Mouse (Mus musculus): ENCODE measurements around the gene 1700019N19Rik. TPM values are rescaled to one million over a fixed set of nuclear protein-coding genes. Genes with fewer than 3 reads are reported as not detected.

The 1700019N19Rik gene
- polyA plus RNA-seq, 1 experiment, result not detected

DNA sequence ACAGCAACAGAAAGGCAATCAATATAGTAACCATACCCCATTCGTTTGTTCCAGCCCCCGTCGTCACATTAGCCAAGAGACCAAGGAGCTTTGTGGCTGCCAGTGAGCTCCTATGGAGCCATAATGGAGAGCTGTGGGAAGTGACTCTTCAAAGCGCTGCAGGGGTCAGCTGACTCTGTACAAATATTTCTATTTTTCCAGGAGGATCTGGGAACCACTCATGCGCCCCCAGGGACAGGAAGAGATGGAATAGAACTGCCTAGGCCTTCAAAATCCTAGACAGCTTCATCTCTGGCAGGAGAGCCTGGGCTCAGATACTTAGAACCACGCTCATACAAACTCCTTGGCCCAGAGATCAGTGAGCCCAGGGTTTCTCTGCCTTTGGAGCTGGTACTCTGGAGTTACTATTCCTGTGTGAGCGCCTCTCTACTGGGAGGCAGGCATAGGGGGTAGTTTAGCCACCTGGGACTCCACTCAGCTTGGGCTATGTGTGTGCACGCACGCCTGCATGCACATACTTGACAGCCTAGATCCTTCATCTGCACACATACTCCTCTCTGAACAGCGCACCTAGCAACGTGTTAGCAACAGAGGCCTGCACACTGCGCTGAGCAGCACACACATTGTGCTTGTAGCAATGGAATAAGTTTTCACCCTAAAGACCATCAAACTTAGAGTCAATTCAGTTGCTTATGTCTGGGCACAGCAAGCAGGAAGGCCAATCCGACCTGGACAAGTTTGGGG, 21.1 kb upstream of the 1700019N19Rik start:
- WGBS, result 89% methylated on average over 13 of the region's 13 CpGs

DNA sequence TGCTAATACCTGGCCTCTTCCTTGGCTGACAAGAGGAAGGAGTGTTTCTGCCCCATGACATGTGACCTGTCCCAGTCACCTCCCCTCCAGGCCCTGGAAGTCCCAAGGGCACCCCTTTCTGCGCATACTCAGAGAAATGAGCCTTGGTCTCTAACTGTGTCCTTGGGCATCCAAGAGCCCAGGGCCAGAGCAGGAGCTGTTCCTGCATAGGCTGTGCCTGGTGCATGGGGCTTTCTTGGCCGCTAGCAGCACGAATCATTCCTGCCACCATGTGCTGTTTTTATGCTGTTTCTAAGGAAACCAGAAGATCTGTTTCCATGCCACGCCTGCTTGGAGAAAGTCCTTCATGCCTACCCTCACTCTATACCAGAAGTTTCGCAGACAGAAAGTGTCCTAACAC, 16.3 kb upstream of the 1700019N19Rik start:
- 62% methylated on average over 5 of the region's 5 CpGs for WGBS
- DNase-seq (ENCODE audit: low read depth, low spot score), result no peak

More for the DNA sequence above, 21.1 kb upstream of the 1700019N19Rik start:
- DNase-seq (ENCODE audit: low read depth, low spot score), result no peak

DNA sequence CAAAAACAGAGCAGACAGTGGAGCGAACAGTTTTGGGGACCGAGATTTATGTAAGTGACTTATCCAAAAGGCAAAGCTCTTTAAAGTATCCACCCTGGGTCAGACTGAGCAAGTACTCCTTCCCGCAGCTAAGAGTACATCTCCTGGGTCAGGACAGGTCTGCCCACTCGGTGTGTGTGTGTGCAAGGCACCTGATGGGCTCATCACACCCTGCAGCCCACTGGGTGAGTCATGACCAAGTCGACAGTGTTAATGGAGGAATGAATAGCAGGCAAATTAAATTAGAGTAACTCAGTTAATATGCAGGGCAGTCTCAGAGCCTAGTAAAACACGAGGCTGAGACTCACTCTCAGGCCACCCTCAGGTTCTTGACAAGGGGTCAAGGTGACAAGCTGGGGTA, 14.6 kb upstream of the 1700019N19Rik start:
- DNase-seq (ENCODE audit: low read depth, low spot score), result no peak
- 74% methylated on average over 6 of the region's 6 CpGs for WGBS

DNA sequence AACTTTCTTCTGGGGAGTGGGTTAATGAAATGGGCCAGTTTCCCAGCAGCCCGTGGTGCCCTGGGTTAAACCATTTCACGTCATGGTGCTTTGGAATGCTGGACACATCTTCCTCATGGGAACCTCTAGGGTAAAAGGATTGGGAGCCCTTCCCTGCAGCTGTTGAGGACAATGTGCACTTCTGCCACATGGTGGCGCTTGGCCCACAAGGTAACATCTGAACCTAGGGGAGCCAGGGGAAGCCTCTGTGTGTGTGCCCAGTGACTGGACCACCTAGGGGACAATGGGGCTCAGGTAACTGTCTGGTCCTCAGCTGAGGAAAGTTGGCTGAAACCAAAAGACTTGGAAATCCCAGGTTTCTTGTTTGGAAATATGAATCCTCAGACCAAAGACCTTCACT, 12.1 kb upstream of the 1700019N19Rik start:
- WGBS, result under 1% methylated on average over 3 of the region's 3 CpGs
- peak; percentile 31 for DNase-seq (ENCODE audit: low read depth, low spot score)

DNA sequence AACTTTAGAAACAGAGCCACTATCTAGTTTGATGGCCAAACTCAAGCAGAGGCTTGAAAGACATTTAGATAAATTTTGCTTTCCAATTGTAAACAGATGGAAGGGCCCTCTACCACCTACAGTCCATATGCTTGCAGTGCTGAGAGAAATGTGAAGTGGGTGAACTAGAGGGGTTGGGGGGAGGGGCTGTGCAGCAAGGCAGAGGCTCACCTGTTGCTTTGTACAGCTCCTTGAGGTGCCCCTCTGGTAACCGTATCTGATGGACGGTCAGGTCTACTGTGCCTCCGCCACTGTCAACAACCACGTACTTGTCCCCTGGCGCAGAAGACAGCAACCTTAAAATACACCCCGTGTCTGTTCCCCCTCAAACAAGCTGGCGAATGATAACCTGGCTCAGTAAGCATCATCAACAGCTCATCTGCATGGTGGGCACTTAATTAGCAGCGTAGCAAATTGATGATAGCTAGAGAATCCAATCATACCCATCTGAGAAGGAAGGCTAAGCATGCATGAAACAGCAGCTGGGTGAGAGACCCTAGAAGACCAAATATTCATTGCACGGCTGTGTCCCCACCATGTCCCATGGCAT, 11.0 kb upstream of the 1700019N19Rik start:
- DNase-seq (ENCODE audit: low read depth, low spot score), result no peak
- 91% methylated on average over 9 of the region's 9 CpGs for WGBS

DNA sequence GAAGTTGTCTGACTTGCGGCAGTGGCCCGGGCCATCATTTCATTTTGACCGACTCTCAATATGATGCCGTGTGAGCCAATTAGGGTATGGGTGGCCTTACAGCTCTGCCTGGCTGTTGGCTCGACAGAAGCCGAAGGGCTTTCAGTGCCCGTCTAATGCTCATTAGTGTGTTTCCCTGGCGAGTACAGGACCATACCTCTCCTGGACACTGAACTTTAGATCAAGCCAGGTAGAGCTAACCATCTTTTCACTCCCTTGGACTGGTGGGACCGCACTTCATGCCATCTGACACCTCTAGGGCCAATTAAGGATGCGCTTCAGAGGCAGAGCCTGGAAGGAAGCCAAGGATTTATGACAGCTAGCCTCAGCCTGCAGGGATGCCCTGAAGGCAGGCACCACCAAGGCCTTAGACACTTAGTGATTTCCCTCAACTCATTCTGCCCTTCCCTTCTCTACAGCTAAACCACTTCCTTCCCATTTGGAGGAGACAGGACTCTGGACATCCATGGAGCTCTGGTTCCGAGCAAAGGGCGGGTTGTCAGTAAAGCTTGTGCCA, 931 bp upstream of the 1700019N19Rik start:
- WGBS, result 48% methylated on average over 12 of the region's 12 CpGs
- no peak for DNase-seq (ENCODE audit: low read depth, low spot score)

DNA sequence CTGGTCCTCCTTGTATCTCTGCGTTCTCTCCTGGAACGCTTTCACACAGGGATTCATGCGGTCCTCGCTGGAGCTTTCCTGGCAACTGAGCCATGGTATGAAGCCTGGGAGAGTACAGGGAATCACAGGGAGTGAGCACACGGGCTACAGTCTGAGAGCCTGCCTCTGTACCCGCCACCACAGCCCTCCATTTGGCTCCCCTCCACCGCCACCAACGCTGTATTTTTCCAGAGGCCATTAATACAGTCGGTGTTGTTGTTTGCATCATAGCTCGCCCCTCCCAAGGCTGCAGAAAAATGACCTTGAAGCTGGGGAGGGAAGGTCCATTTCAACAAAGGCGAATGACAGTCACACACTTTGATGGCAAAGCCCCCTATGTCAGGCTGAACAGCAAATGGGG, 5.1 kb downstream of the 1700019N19Rik start:
- WGBS, result 65% methylated on average over 11 of the region's 11 CpGs
- no peak for DNase-seq (ENCODE audit: low read depth, low spot score)

DNA sequence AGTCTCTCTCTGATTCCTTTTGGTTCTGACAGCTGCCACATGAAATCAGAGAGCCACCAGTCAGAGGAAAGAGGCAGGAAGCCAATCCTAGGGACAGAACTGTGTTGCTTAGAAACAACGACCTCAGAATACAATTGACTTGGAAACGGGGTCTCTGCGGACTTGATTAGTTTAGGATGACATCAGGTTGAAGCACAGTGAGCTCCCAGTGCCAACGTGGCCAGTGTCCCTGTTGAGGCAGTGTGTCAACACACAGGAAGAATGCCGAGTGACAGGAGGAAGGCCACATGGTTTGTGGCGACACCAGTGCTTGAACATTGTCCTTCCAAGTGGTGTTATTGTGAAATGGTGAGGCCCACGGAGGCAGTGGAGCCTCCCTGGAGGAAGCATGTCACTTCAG, 10.3 kb downstream of the 1700019N19Rik start:
- DNase-seq (ENCODE audit: low read depth, low spot score), result no peak
- WGBS, result 43% methylated on average over 7 of the region's 7 CpGs

DNA sequence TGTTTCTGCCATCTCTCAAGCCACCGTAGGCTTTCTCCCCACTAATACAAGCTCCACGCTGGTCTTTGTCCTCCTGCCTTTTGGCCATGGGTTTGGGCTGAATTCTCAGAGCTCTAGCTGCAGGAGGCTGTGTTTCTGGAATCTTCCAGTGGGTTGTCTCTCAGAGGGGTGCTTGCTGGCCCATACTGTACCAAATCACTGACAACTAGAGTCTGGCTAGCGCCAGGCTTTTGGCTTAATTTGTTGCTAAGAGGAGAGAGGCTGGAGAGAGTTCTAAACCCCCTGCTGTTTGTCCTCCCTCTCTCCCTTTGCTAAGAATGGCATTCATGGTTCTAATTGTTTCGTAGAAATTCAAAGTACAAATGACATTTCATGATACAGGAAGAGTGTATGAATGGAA, 12.7 kb downstream of the 1700019N19Rik start:
- WGBS, result 70% methylated on average over 4 of the region's 4 CpGs
- DNase-seq (ENCODE audit: low read depth, low spot score), result no peak

DNA sequence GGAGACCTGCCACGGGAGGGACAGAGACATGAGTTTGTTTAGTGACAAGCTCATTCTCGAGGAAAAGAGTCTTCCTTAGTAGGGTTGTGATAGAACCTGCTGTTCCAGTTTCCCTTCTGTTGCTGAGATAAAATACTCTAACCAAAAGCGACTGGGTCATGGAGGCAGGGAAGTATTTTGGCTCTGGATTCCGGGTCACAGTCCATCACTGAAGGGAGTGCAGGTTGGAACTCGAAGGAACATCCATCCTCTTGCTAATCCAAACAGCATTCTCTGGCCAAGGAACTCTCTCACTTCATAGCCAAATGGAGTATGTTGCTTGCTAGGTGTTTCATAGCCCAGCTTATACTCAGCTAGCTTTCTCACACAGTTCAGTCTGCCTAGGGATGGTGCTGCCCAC, 17.8 kb downstream of the 1700019N19Rik start:
- no peak for DNase-seq (ENCODE audit: low read depth, low spot score)
- 32% methylated on average over 5 of the region's 5 CpGs for WGBS

DNA sequence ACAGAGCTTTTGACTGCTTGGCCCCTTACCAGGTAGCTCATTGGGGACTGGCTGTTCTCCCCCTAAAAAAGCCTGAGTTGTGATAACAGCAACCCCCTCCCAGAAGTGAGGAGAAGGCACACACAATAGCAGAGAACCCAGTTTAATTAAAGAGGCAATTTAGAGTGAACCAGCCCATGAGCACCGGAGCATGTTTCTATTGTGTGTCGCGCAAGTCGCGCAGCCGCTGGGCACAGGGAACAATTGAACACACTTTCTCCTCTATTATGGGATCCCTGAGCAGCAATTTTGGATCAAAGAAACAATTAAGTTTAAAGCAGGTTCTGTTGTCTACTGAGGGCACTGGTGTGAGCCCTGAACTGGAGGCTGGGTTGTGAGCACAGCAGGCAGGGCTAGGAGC, 26.9 kb downstream of the 1700019N19Rik start:
- 93% methylated on average over 6 of the region's 6 CpGs for WGBS
- DNase-seq (ENCODE audit: low read depth, low spot score), result no peak

DNA sequence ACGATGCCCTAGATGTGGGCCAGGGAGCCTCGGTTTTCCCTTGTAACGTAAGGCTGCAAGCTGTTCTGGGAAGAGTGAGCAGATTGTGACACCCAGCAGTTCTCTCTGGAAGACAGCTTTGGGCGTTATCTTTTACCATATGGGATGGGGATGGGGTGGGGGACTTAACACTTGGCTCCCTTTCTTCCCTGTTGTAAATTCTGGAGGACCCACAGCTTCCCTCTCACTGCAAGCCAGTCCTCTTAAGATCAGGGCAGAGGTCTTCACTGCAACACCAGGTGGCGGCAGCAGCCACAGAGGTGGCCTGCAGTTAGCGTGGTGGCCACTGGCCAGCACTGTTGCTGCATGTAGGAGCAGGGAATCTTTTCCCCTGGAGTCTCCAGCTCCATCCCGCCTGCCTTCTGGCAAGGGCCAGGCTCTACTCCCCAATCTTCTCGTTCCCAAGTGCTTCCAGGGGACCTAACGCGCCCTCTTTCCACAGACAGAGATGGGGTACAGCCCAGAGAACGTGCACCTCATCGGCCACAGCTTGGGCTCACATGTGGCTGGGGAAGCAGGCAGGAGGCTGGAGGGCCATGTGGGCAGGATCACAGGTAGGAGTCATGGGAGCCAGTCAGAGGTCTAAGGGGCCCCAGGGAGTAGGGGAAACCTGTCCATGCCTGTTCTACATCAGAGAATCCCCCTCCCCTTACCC, 31.3 kb downstream of the 1700019N19Rik start:
- WGBS, result 21% methylated on average over 12 of the region's 12 CpGs
- no peak for DNase-seq (ENCODE audit: low read depth, low spot score)

DNA sequence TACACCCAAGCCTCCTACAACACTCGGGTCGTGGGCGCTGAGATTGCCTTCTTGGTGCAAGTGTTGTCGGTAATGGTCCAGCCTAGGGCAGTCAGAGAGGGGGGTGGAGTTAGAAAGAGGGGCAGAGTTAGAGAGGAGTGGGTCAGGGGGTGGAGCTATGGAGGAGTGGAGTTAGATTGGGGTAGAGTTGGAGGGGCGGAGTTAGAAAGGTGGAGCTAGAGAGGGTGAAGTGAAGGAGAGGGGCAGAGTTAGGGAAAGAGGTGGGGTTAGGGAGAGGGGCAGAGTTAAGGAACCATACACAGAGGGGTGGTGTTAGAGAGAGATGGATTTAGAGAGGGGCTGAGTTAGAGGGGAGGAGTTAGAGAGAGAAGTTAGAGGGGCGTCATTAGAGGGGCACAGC, 31.9 kb downstream of the 1700019N19Rik start:
- WGBS, result 60% methylated on average over 6 of the region's 6 CpGs
- DNase-seq (ENCODE audit: low read depth, low spot score), result no peak

DNA sequence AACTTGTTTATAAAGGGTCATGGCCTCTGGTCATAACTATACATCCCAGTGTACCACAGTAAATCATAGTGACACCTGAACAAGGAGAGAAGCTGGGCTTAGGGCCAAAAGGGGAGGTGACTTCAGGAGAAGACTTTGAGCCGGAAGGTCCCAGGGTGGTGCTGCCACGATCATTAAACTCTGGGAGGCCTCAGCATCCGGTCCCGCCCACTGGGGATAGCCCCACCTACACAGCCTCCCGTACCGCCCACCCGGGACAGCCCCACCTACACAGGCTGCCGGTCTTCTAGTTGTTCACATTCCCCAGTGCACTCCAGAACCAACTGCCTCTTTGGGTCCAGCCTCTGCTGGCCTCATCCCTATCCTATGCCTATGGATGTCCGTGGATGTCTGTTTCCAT, 34.8 kb downstream of the 1700019N19Rik start, which contains the start of gene Pnliprp2:
Gene Pnliprp2, plus strand, starts transcription at position 297 of the 400 bp plus-strand sequence.
- peak; percentile 94 for DNase-seq (ENCODE audit: low read depth, low spot score)
- WGBS, result 18% methylated on average over 9 of the region's 9 CpGs

DNA sequence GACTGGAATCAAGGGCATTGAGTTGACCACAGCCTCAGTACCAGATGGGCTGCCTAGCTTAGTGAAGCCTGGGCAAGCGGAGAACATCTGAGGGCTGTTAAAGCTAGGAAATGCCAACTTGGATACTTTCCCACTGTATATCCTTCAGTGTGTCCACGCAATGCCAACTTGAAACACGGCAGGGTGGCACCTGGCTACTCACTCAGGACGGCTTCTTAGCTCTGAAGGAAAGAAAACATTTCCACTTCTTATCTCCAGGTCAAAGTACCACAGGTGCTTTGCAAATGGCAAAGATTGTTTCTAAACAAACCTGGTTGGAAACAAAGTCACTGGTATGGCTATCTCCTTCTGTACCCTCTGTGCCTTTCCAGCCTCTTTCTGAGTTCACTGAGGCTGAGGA, 35.4 kb downstream of the 1700019N19Rik start:
- peak; percentile 53 for DNase-seq (ENCODE audit: low read depth, low spot score)
- 34% methylated on average over 4 of the region's 4 CpGs for WGBS

DNA sequence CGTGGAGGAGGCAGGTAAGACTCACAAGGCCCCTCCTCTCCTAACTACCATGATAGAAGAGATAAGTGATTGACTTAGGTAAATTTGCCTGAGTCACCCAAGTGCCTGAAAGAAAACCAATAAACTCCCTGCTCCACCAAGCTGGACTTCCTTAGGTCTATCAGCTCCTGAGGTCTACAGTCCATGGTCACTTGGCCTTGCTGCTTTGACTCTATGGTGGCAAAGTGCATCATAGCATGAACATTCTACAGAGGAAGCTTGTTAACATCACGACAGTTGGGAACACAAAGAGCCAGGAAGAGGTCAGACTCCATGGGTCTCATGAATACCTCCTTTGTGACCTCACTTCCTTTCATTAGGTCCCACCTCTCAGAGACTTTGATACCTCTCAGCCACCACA, 42.8 kb downstream of the 1700019N19Rik start:
- 45% methylated on average over 2 of the region's 2 CpGs for WGBS
- no peak for DNase-seq (ENCODE audit: low read depth, low spot score)

DNA sequence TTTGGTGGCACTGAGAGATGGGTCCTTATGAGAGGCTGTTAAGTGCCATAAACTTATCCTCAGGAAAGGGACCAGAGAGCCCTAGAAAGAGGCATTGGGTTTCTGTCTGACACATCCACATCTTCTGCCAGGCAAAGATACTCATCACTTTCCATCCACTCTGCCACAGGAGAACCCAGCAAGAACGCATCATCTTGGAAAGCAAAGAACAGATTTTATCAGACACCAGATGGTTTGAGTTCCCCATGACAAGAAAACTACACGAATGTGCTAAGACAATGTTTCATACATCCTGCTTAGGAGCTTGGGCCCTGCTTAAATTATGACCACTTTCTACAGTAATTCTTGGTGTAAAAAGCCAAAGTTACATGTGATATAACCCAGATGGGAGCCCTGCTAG, 43.4 kb downstream of the 1700019N19Rik start:
- 75% methylated on average over 2 of the region's 2 CpGs for WGBS
- no peak for DNase-seq (ENCODE audit: low read depth, low spot score)

DNA sequence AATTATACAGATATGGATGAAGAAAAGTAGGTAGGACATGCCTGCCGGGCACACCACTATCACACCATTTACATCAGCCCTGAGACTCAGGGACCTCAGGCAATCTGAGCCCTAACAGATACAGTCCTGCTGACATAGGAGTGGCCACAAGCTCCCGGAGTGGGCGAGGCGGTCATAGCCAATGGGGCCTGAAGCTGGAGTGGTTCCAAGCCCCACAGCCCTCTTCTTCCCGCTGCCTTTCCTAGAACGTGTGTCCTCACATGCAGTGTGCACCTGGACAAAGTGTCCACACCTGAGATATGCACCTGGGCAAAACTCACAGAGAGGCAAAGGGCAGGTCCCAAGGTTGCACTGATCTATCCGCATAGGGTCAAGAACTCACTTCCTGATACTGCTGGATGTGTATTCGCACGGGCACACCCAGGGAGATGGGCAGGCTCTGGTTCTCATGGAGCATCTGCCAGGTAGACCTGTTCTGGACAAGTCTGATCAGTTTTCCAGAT, 46.7 kb downstream of the 1700019N19Rik start:
- DNase-seq (ENCODE audit: low read depth, low spot score), result no peak
- 33% methylated on average over 9 of the region's 9 CpGs for WGBS

DNA sequence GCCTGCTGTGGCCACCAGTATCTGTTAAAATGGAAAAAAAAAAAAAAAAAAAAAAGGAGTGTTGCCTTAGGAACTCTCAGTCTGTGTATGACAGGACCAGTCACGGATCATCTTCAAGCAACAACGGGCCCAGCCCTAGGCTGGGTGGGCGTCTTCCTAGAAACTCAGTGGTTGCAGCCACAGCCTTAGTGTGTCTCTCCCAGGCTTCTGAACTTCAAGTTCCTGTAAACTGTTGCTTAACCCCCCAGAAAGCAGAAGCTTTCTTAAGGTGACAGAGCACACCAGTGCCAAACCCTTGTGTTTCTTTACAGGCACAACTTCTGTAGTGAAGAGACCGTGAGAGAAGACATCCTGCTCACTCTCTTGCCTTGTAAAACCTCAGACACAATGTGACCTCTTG, 50.5 kb downstream of the 1700019N19Rik start:
- 45% methylated on average over 4 of the region's 4 CpGs for WGBS
- no peak for DNase-seq (ENCODE audit: low read depth, low spot score)

DNA sequence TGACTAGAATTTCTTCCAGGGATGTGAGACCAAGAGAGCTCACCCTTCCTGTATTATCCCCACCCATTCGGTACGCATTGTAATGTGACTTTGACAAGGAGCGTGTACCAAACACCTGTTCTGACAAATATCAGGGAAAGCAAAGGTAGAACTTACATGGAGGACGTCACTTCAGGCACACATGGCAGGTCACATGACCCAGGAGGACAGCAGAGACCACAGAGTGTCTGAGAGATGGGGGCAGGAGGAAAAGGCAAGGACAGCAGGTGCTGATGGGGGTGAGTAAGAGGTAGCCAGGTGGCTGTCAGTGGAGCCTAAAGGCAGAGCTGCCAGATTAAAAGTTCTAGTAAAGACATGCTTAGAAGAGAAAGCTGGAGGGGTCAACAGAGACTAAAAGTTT, 51.5 kb downstream of the 1700019N19Rik start:
- WGBS, result 76% methylated on average over 4 of the region's 4 CpGs
- DNase-seq (ENCODE audit: low read depth, low spot score), result no peak
